Mouse (Mus musculus) liver, embryonic 14.5 days (tissue): ENCODE results near the gene Spred1. TPM values are rescaled to one million over a fixed set of nuclear protein-coding genes. Genes with fewer than 3 reads are reported as not detected.
A peak's percentile ranks its signal among the peaks of the same experiment; 100 is the strongest.

ENCODE experiments used
- ATAC-seq: fragments of 200-750 bp; cut with Nextera tagmentation; 2 replicates; pipeline ENCODE4 v1.8.0; 2017; ENCODE audit warnings: moderate number of reproducible peaks, mild to moderate bottlenecking, moderate library complexity; ENCODE audit not compliant: insufficient read depth
- DNase-seq, 3 experiments: peaks; one replicate each; pipeline ENCODE4 v3.0.0-alpha.2; 2012 to 2013; ENCODE audit warnings: low read depth in 3 of 3, low spot score in 3 of 3
- H3K27ac ChIP-seq: fragments of 300-500 bp; sonication (generic); 2 replicates; pipeline ENCODE4 v1.5.1; 2014; ENCODE audit warnings: moderate library complexity, mild to moderate bottlenecking, control low read depth, inconsistent platforms
- H3K27me3 ChIP-seq: fragments of 300-500 bp; sonication (generic); 2 replicates; pipeline ENCODE4 v1.6.1; 2014; ENCODE audit warnings: mild to moderate bottlenecking, low read length, moderate library complexity; ENCODE audit not compliant: control insufficient read depth, insufficient read depth
- H3K36me3 ChIP-seq: fragments of 300-500 bp; sonication (generic); replicated peaks from 2 replicates; pipeline ENCODE4 v1.6.1; 2014; ENCODE audit warnings: low read depth; ENCODE audit not compliant: control insufficient read depth, insufficient read depth
- H3K4me1 ChIP-seq, 2 experiments: fragments of 200-500 bp in 1 of 2; fragments of 300-500 bp in 1 of 2; sonication (generic) in 1 of 2; replicated peaks; 2 replicates each; pipeline ENCODE4 v1.6.1; 2012 to 2014; ENCODE audit warnings: antibody characterized with exemption in 1 of 2, inconsistent platforms in 1 of 2, low read length in 1 of 2; ENCODE audit not compliant: control insufficient read depth in 2 of 2, insufficient read depth in 2 of 2
- H3K4me2 ChIP-seq: fragments of 300-500 bp; sonication (generic); 2 replicates; pipeline ENCODE4 v1.6.1; 2014; ENCODE audit warnings: low read depth, mild to moderate bottlenecking, control low read depth, moderate library complexity
- H3K4me3 ChIP-seq, 2 experiments: fragments of 200-500 bp in 1 of 2; fragments of 300-500 bp in 1 of 2; sonication (generic) in 1 of 2; 2 replicates each; pipeline ENCODE4 v1.5.1; 2012 to 2014; ENCODE audit warnings: low read depth in 2 of 2, low read length in 2 of 2, mild to moderate bottlenecking in 2 of 2, control low read depth in 1 of 2, inconsistent platforms in 1 of 2, moderate library complexity in 1 of 2; ENCODE audit not compliant: insufficient read depth in 1 of 2
- H3K9ac ChIP-seq: fragments of 300-500 bp; sonication (generic); replicated peaks from 2 replicates; pipeline ENCODE4 v1.6.1; 2014; ENCODE audit warnings: mild to moderate bottlenecking, control low read depth, moderate library complexity
- H3K9me3 ChIP-seq: fragments of 300-500 bp; sonication (generic); 2 replicates; pipeline ENCODE4 v1.6.1; 2016; ENCODE audit warnings: low read length, mixed read lengths; ENCODE audit not compliant: control insufficient read depth
- CTCF ChIP-seq: IDR thresholded peaks from 2 replicates; pipeline ENCODE4 v1.5.1; 2016; ENCODE audit warnings: antibody characterized with exemption, low read depth, control low read depth
- EP300 ChIP-seq: IDR thresholded peaks from 2 replicates; pipeline ENCODE4 v1.6.1; 2016; ENCODE audit warnings: antibody characterized with exemption, low read depth
- WGBS: fragments of 180-500 bp; shearing (Covaris S2); extraction: QIAGEN DNeasy Blood & Tissue Kit; methylation state at CpG from one replicate; pipeline ENCODE4 v1.1.7; 2014; ENCODE audit not compliant: insufficient replicate concordance; 5-methylcytosine and 5-hydroxymethylcytosine counted together
- polyA plus RNA-seq, 2 experiments: library from polyadenylated mRNA; depleted of rRNA in 1 of 2; stranded (reverse) in 1 of 2; unstranded in 1 of 2; fragments of >200 nt; fragmentation: Nextera tagmentation in 1 of 2; extraction: Ambion mirVana in 1 of 2; gene quantifications; 2 replicates each; pipeline versions ENCODE4 v1.2.1 to v1.2.3; 2012 to 2014

The Spred1 gene
- polyA plus RNA-seq, 2 experiments, result 2.4 to 2.7 TPM

GRCm38 (mm10) chr2:117216152-117216551 is 95.0 kb downstream of the Spred1 start:
- Histone ChIP-seq H3K27ac (no peak overlapping the region), H3K9ac (no peak overlapping the region), H3K36me3 (no peaks in the 10 kb centered on the region), H3K4me1 (no peaks in the 10 kb centered on the region), H3K4me2 (no peak overlapping the region), H3K27me3 (no peaks in the 10 kb centered on the region), H3K9me3 (no peaks in the 10 kb centered on the region), H3K4me3 (no peak overlapping the region)
- DNase-seq (no peak), ATAC-seq (no peak)
- WGBS, result 36% methylated on average over 2 of the region's 2 CpGs
- TF ChIP-seq CTCF (peak; percentile 31), EP300 (no peak)

DNA sequence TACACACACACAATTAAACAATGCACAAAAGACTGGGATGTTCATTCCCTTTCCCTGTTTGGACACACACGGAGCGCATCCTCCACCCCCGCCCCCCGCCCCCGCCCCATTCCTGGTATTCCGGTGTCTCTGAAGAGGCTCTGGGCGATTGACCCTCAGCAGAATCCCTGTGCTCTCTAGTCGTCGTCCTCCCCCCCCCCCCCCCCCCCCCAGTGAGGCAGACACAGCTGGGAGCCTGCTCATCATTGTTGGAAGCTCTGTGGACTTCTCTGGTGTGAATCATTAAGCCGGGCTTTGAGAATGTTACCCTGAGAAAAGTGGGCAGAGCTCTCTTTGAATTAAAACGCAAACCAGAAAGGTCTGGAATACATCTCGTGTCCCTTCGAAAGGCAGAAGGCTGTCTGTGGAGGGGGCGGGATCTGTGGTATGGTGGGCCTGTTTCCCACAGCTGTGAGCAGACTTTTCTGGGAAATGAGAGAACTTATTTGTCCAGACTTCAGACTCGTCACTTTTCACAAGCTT is 96.6 kb downstream of the Spred1 start:
- Histone ChIP-seq H3K9me3 (no peaks in the 10 kb centered on the region), H3K4me3 (no peak overlapping the region), H3K9ac (no peak overlapping the region), H3K27ac (no peak overlapping the region), H3K36me3 (no peaks in the 10 kb centered on the region), H3K27me3 (no peaks in the 10 kb centered on the region), H3K4me2 (no peak overlapping the region), H3K4me1 (no peaks in the 10 kb centered on the region)
- 38% methylated on average over 15 of the region's 15 CpGs for WGBS
- TF ChIP-seq EP300 (no peak), CTCF (no peak)
- DNase-seq (no peak), ATAC-seq (no peak)

GRCm38 (mm10) chr2:117219536-117219935 is 98.4 kb downstream of the Spred1 start:
- ATAC-seq (no peak), DNase-seq (no peak)
- WGBS, result 68% methylated on average over 4 of the region's 4 CpGs
- Histone ChIP-seq H3K4me2 (no peak overlapping the region), H3K4me1 (no peaks in the 10 kb centered on the region), H3K4me3 (no peak overlapping the region), H3K9ac (no peak overlapping the region), H3K9me3 (no peaks in the 10 kb centered on the region), H3K27ac (no peak overlapping the region), H3K27me3 (no peaks in the 10 kb centered on the region), H3K36me3 (no peaks in the 10 kb centered on the region)
- TF ChIP-seq CTCF, result no peak
- TF ChIP-seq EP300, result no peak

DNA sequence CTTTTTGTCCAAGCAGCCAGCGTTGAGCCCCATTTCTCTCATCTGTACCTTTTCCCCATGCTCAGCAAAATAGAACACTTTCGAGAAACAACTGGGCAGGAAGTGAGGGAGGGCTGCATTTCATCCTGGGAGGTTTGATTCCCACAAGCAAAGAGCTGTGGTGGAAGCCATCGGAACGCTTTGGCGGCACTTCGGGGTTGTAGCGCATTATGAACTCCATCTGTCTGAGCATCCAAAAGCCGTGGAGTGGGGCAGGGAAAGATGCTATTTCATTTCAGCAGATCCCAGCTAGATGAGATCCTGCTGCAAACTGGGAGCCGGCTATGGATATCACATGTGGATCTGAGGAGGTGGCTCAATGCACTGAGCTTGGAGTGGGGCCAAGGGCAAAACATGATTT is 101.5 kb downstream of the Spred1 start:
- no peak overlapping the region for H3K9ac ChIP-seq
- 70% methylated on average over 9 of the region's 9 CpGs for WGBS

DNA sequence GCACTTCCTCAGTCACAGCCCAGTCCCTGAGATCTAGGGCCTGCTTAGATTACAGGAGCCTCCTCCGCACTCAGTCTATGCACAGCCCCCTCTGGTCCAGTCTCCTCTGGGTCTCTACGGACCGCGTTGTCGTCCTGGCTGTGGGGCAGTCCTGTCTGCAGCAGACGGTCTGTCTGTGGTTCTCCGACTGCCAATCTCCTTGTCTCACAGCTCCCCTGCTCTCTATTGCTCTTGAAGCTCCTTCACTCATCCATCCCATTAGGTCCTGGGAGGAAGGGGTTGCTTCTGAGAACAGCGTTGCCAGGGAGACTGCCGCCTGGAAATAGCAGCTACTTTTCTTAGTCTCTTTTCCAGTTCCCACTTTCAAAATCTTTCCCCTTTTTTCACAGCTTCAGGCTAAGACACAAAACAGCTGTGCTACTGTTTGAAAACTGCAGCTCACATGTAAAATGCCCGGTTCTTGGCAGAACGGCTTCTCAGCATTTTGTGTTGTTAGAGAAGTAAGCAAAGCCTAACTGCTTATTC is 107.5 kb downstream of the Spred1 start:
- Histone ChIP-seq H3K9me3 (no peaks in the 10 kb centered on the region), H3K9ac (no peak overlapping the region), H3K4me3 (no peak overlapping the region), H3K36me3 (no peaks in the 10 kb centered on the region), H3K4me2 (no peak overlapping the region), H3K27me3 (no peaks in the 10 kb centered on the region), H3K4me1 (no peaks in the 10 kb centered on the region; a peak in 1 of 4 replicates), H3K27ac (no peak overlapping the region)
- ATAC-seq, result no peak
- no peak for DNase-seq
- TF ChIP-seq CTCF, result no peak
- TF ChIP-seq EP300, result no peak
- 61% methylated on average over 11 of the region's 11 CpGs for WGBS

More for the DNA sequence above, 101.5 kb downstream of the Spred1 start:
- H3K27me3 ChIP-seq, result no peaks in the 10 kb centered on the region
- no peak overlapping the region for H3K4me3 ChIP-seq
- no peak for DNase-seq
- H3K27ac ChIP-seq, result no peak overlapping the region
- no peaks in the 10 kb centered on the region for H3K36me3 ChIP-seq
- H3K4me2 ChIP-seq, result no peak overlapping the region
- H3K4me1 ChIP-seq, result no peaks in the 10 kb centered on the region
- H3K9me3 ChIP-seq, result no peaks in the 10 kb centered on the region
- no peak for TF ChIP-seq CTCF
- no peak for TF ChIP-seq EP300
- no peak for ATAC-seq
